Mouse (Mus musculus) small intestine, adult 2 months (tissue): ENCODE measurements at regions not wholly inside any gene's neighbourhood (a gene's known extent, or its start where the extent isn't known, plus 50 kb on each side); places are given as distances from the start of the nearest gene placed in this dataset.

ENCODE experiments used
- H3K27ac ChIP-seq: fragments of 200-500 bp; 2 replicates; pipeline ENCODE4 v1.5.1; 2012; ENCODE audit warnings: low read depth, low read length, control low read depth, inconsistent platforms; ENCODE audit not compliant: insufficient read depth
- H3K27me3 ChIP-seq: fragments of 200-500 bp; 2 replicates; pipeline ENCODE4 v1.6.1; 2012; ENCODE audit warnings: mild to moderate bottlenecking, moderate library complexity, low read length, inconsistent platforms; ENCODE audit not compliant: control insufficient read depth, insufficient read depth
- H3K36me3 ChIP-seq: fragments of 200-500 bp; 2 replicates; pipeline ENCODE4 v1.6.1; 2012; ENCODE audit warnings: mild to moderate bottlenecking, low read length, control low read depth, inconsistent platforms; ENCODE audit not compliant: control insufficient read depth, insufficient read depth
- H3K4me1 ChIP-seq: fragments of 200-500 bp; 2 replicates; pipeline ENCODE4 v1.6.1; 2012; ENCODE audit warnings: low read length, inconsistent platforms, mixed read lengths; ENCODE audit not compliant: control insufficient read depth, insufficient read depth, insufficient read length
- H3K4me3 ChIP-seq: fragments of 200-500 bp; 2 replicates; pipeline ENCODE4 v1.5.1; 2012; ENCODE audit warnings: low read depth, mild to moderate bottlenecking, control low read depth, inconsistent platforms, low read length, moderate library complexity
- CTCF ChIP-seq: fragments of 200-500 bp; IDR thresholded peaks from 2 replicates; pipeline ENCODE4 v1.5.1; 2012; ENCODE audit warnings: low read depth, mild to moderate bottlenecking, control low read depth, inconsistent platforms, low read length, moderate library complexity, mixed read lengths; ENCODE audit not compliant: insufficient replicate concordance, insufficient read length; ENCODE audit errors: extremely low read depth
- POLR2A ChIP-seq: fragments of 200-500 bp; IDR thresholded peaks from 2 replicates; pipeline ENCODE4 v1.6.1; 2012; ENCODE audit warnings: low read depth, mild to moderate bottlenecking, control low read depth, inconsistent platforms, low read length, moderate library complexity
- WGBS: fragments of 180-500 bp; shearing (Covaris S2); methylation state at CpG from one replicate; pipeline ENCODE4 v1.1.7; 2018; 5-methylcytosine and 5-hydroxymethylcytosine counted together

GRCm38 (mm10) chr10:43764581-43764980 lies 137.0 kb downstream of the Qrsl1 start:
- Histone ChIP-seq H3K36me3 (no peaks in the 10 kb centered on the region), H3K27ac (no peak overlapping the region), H3K27me3 (no peaks in the 10 kb centered on the region), H3K4me1 (no peaks in the 10 kb centered on the region), H3K4me3 (no peak overlapping the region)
- 97% methylated on average over 3 of the region's 3 CpGs for WGBS
- TF ChIP-seq CTCF (no peak), POLR2A (no peak)

DNA sequence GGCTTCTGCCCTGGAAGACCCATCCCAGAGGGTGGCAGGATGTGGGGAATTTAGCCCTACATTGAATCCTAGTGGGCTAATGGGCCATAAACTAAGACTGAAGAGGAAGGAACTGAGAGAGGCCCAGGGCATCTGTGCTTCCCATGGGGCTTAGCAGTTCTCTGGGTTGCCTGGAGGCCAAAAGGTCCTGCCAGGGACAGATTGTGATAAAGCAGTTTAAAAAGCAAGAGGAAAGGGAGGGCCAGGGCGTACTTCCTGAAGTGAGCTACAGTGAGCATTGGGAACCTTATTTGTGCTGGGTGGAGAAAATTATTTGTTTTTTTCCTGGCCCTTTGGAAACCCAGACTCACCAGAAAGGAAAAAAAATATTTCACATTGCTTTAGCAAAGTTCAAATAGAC lies 136.3 kb downstream of the Qrsl1 start:
- Histone ChIP-seq H3K27ac (no peak overlapping the region), H3K4me3 (no peak overlapping the region), H3K36me3 (no peaks in the 10 kb centered on the region), H3K4me1 (no peaks in the 10 kb centered on the region), H3K27me3 (no peaks in the 10 kb centered on the region)
- WGBS, result 84% methylated on average over 1 of the region's 1 CpGs
- no peak for TF ChIP-seq CTCF

DNA sequence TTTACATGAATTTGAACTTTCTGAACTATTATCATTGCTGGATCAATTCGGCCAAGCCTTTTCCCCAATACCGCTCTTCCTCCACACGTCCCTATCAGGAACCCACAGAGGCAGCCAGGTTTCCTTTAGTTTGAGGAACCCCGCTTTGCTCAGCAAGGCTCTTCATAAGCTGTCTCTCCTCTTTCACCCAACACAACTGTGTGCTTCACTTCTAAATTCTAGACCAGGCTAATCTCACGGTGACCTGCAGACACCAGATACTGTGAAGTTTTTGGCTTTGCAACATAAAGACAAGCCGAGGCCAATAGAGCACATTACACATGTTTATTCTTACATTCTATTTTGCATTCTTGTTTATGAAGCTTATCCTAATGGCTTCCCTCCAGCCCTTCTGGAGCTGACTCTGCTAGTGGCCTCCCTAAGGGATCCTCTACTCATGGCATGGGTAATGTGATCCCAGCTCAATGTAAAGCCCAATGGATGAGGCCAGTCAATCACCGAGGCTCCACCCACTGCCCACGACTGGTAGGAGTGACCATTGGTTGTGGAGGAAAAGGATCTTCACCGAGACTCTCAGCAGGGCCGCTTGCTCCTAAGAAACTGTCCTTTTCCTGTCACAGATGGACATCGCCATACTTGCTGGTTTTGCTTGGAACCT lies 135.6 kb downstream of the Qrsl1 start:
- H3K4me3 ChIP-seq, result no peak overlapping the region
- no peak overlapping the region for H3K27ac ChIP-seq
- TF ChIP-seq CTCF (no peak), POLR2A (no peak)
- H3K4me1 ChIP-seq, result no peaks in the 10 kb centered on the region
- no peaks in the 10 kb centered on the region for H3K36me3 ChIP-seq
- 79% methylated on average over 11 of the region's 11 CpGs for WGBS
- H3K27me3 ChIP-seq, result no peaks in the 10 kb centered on the region

GRCm38 (mm10) chr10:43767961-43768726 lies 133.4 kb downstream of the Qrsl1 start:
- no peaks in the 10 kb centered on the region for H3K27me3 ChIP-seq
- H3K27ac ChIP-seq, result no peak overlapping the region
- 87% methylated on average over 16 of the region's 16 CpGs for whole genome bisulfite sequencing
- TF ChIP-seq CTCF (no peak), POLR2A (no peak)
- H3K36me3 ChIP-seq, result no peaks in the 10 kb centered on the region
- no peak overlapping the region for H3K4me3 ChIP-seq
- no peaks in the 10 kb centered on the region for H3K4me1 ChIP-seq

DNA sequence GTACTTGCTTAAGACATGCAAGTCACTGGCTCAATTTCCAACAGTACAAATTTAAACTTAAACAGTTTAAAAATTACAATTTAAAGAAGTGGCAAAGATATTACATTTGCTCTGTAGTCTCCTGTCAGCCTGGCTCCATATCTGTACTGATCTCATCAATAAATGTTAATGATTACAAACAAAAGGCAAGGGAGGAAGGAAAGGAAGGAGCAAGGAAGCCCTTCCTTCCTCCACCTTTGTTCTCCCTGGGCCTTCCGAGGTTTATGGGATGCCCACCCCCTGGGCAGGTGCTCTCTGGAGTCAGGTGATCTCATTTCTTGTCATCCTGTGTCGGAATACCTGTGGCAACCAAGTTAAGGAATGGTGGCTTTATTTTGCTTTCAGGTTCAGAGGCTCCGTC lies 132.5 kb downstream of the Qrsl1 start:
- 33% methylated on average over 3 of the region's 3 CpGs for WGBS
- Histone ChIP-seq H3K27me3 (no peaks in the 10 kb centered on the region), H3K4me1 (no peaks in the 10 kb centered on the region), H3K27ac (no peak overlapping the region), H3K4me3 (no peak overlapping the region), H3K36me3 (no peaks in the 10 kb centered on the region)
- TF ChIP-seq POLR2A (no peak), CTCF (no peak)

- WGBS, result 83% methylated on average over 1 of the region's 1 CpGs
- no peaks in the 10 kb centered on the region for H3K36me3 ChIP-seq
- no peak overlapping the region for H3K4me3 ChIP-seq
- no peaks in the 10 kb centered on the region for H3K4me1 ChIP-seq
- H3K27me3 ChIP-seq, result no peaks in the 10 kb centered on the region
- TF ChIP-seq POLR2A, result no peak
- no peak for TF ChIP-seq CTCF
- H3K27ac ChIP-seq, result no peak overlapping the region
These were observed 125.7 kb downstream of the Qrsl1 start for GRCm38 (mm10) chr10:43775807-43776206.
